In the genomic region with DNA sequence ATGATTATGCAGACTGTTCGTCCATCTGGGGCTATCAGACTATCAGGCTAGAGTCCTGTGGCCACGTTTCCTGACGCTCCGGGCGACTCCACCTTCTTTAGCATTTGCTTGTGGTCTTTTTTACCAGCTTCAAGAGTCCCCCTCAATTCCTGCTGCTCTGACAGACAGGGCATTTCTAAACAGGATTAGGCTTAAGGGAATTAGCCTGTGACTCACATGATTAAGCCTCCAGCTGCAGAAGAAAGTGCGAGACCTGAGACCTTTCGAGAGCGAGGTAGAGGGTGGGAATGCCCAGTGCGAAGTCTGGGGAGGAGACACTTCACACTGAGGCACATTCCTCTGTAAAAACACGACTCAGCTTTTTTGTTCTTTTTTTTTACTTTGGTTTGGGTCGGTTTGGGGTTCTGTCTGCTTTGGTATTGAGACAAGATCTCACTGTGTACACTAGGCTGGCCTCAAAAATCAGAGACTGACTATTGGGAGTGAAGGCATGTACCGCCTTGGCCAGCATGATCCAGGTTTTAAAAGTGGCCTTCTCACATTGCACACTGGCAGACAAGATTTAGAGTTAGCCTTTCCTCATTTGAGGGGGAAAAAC, we compare ENCODE assay signal across 14 mouse cellular contexts. TPM values are rescaled to one million over a fixed set of nuclear protein-coding genes. Genes with fewer than 3 reads are reported as not detected.
DNase-seq lines count a peak whose midpoint lies in the region; ATAC-seq and TF ChIP-seq lines count a peak whose summit lies in the region.
"Had no signal": no experiment of that assay in that cellular context is flagged by ENCODE, and none has a peak within 500 bp of the region (broad histone marks: within the 10 kb centered on the region; RNA-seq: fewer than 3 reads in every experiment).

No protein-coding gene starts in this region.

- H3K27ac ChIP-seq in heart, embryonic 16.5 days (ENCODE audit: low read length), result 0 out of 2 replicates have a peak overlapping the region, but pooled peaks have one; percentile 17
- H3K27ac ChIP-seq in CH12.LX (ENCODE audit: insufficient read depth, low read depth) (no peak overlapping the region), macrophage (peak overlapping the region; percentile 85)
- H3K27ac ChIP-seq in bone marrow macrophage, adult 2 months (ENCODE audit: insufficient read depth, low read depth, low read length), result peak overlapping the region; percentile 86
- H3K27ac ChIP-seq: heart, adult 2 months; kidney, embryonic 15.5 days had no signal

- 53% methylated on average over 12 of the region's 12 CpGs for WGBS in heart, embryonic 16.5 days
- 54% methylated on average over 12 of the region's 12 CpGs for WGBS in macrophage (ENCODE audit: missing documents)

- H3K4me3 ChIP-seq in heart, embryonic 16.5 days (ENCODE audit: low read length), result no peak overlapping the region
- no peak overlapping the region for H3K4me3 ChIP-seq in CH12.LX (replicated peaks in 1 of 3; ENCODE audit: low read depth in 2 of 3, low read length in 2 of 3, poor library complexity in 1 of 3)
- H3K4me3 ChIP-seq in bone marrow macrophage, adult 2 months (ENCODE audit: insufficient read depth, low read length), result no peak overlapping the region
- H3K4me3 ChIP-seq in macrophage (ENCODE audit: inconsistent target), result no peak overlapping the region
- H3K4me3 ChIP-seq: heart, adult 2 months; kidney, embryonic 15.5 days had no signal

- H3K79me2 ChIP-seq in CH12.LX (replicated peaks; ENCODE audit: control insufficient read depth, extremely low read depth, insufficient read depth, poor library complexity, severe bottlenecking) (peaks cover 5% of the 10 kb centered on the region), macrophage (ENCODE audit: inconsistent target) (peaks cover 90% of the 10 kb centered on the region)

- no peak for TF ChIP-seq POLR2A in CH12.LX (IDR thresholded peaks at IDR 0.05; ENCODE audit: low read depth, low read length)
- no peak for TF ChIP-seq POLR2A in bone marrow macrophage, adult 2 months (IDR thresholded peaks at IDR 0.05; ENCODE audit: borderline replicate concordance, low read depth, low read length)

- no peak overlapping the region for H3K9ac ChIP-seq in heart, embryonic 16.5 days (ENCODE audit: low read length)
- H3K9ac ChIP-seq in CH12.LX (ENCODE audit: insufficient read depth, low read depth), result no peak overlapping the region
- H3K9ac ChIP-seq: kidney, embryonic 15.5 days had no signal

- H3K9me3 ChIP-seq in heart, embryonic 16.5 days (replicated peaks; ENCODE audit: control insufficient read depth, low read length), result no peaks in the 10 kb centered on the region
- H3K9me3 ChIP-seq in CH12.LX (replicated peaks; ENCODE audit: low read length), result no peaks in the 10 kb centered on the region
- H3K9me3 ChIP-seq: kidney, embryonic 15.5 days had no signal

- H3K4me2 ChIP-seq in heart, embryonic 16.5 days (ENCODE audit: low read depth, low read length), result no peak overlapping the region
- H3K4me2 ChIP-seq in CH12.LX (ENCODE audit: insufficient read depth, low read depth, poor library complexity, severe bottlenecking), result no peak overlapping the region
- H3K4me2 ChIP-seq: kidney, embryonic 15.5 days had no signal

- peaks cover 45% of the 10 kb centered on the region for H3K4me1 ChIP-seq in heart, embryonic 16.5 days (ENCODE audit: control insufficient read depth, insufficient read depth, low read length)
- peaks cover 9 to 77% of the 10 kb centered on the region in 2 experiments; a peak in 3 of 4 replicates for H3K4me1 ChIP-seq in CH12.LX (ENCODE audit: control insufficient read depth in 1 of 2, insufficient read depth in 2 of 2)
- peaks cover 42% of the 10 kb centered on the region for H3K4me1 ChIP-seq in bone marrow macrophage, adult 2 months (ENCODE audit: control insufficient read depth, insufficient read depth, low read length)

- no peak for TF ChIP-seq CTCF in CH12.LX (conservative IDR thresholded peaks at IDR 0.05 in 1 of 2, IDR thresholded peaks at IDR 0.05 in 1 of 2; ENCODE audit: low read depth in 2 of 2, low read length in 2 of 2)
- no peak for TF ChIP-seq CTCF in bone marrow macrophage, adult 2 months (IDR thresholded peaks at IDR 0.05; ENCODE audit: low read depth, low read length)

- DNase-seq in heart, adult 11 months, result no peak
- no peak for DNase-seq in CH12.LX (ENCODE audit: extremely low read depth)
- DNase-seq in adrenal gland, postnatal 4 days (ENCODE audit: low spot score in 2 of 2), result no peak
- DNase-seq in c-Kit-positive CD71-positive TER-119-positive erythroid progenitor cells, embryonic 14.5 days (ENCODE audit: low spot score), result no peak
- no peak for DNase-seq in left cerebral cortex, postnatal 14 days (ENCODE audit: low spot score in 2 of 2)
- DNase-seq: adrenal gland, postnatal 25 days; cerebellum, adult 9-11 months; heart, adult 2 months; thymus, adult 18-20 months had no signal

- H3K27me3 ChIP-seq in heart, embryonic 16.5 days (ENCODE audit: control insufficient read depth, insufficient read depth, low read length), result no peaks in the 10 kb centered on the region
- no peaks in the 10 kb centered on the region for H3K27me3 ChIP-seq in CH12.LX (replicated peaks)
- H3K27me3 ChIP-seq: kidney, embryonic 15.5 days had no signal

- intact Hi-C loops in left cerebral cortex, postnatal 14 days (cut with DNase I), result no loop called here

- TF ChIP-seq RAD21 in CH12.LX (IDR thresholded peaks at IDR 0.05; ENCODE audit: low read depth, low read length), result no peak

- in situ Hi-C loops in CH12.LX (cut with MboI; ENCODE audit: low pct_ligation_motif_present, low pct_unique_long_range_greater_than_20kb, low sequenced_read_pairs), result no loop called here

- dilution Hi-C loops in CH12.LX (cut with MboI; ENCODE audit: extremely low pct_ligation_motif_present, extremely low pct_unique_long_range_greater_than_20kb, low sequenced_read_pairs), result no loop called here

- no peak for TF ChIP-seq EP300 in CH12.LX (IDR thresholded peaks at IDR 0.05; ENCODE audit: low read length)

- ATAC-seq in heart, embryonic 16.5 days (replicated peaks; ENCODE audit: extremely low read depth, insufficient read depth, low FRiP score), result no peak
- ATAC-seq: hindbrain, embryonic 16.5 days had no signal

- peaks cover 43% of the 10 kb centered on the region for H3K36me3 ChIP-seq in heart, embryonic 16.5 days (ENCODE audit: control insufficient read depth, insufficient read depth)
- peaks cover 72 to 99% of the 10 kb centered on the region in 2 experiments for H3K36me3 ChIP-seq in CH12.LX (replicated peaks in 1 of 2; ENCODE audit: control insufficient read depth in 1 of 2, insufficient read depth in 1 of 2, low read length in 1 of 2)
- peaks cover 46% of the 10 kb centered on the region for H3K36me3 ChIP-seq in macrophage (ENCODE audit: inconsistent target)

TF ChIP-seq in CH12.LX, 34 proteins besides CTCF, POLR2A, EP300 and RAD21:
- TF ChIP-seq MAFK (IDR thresholded peaks at IDR 0.05; ENCODE audit: insufficient replicate concordance, low read length) (0 out of 2 replicates have a peak, but pooled peaks have one; percentile 43), MAZ (IDR thresholded peaks at IDR 0.05; ENCODE audit: low read depth, low read length) (no peak)
TF ChIP-seq in CH12.LX: peak in this region for 1.

RNA-seq across cellular contexts. Expression of gene B4galt1, which starts 37.9 kb away (rescaled TPM):
- polyA plus RNA-seq in heart, embryonic 16.5 days (2015; fragmentation: Nextera tagmentation; extraction: Ambion mirVana), result 54.5 and 61.5 TPM in 2 replicates
- total RNA-seq in CH12.LX (2012; rRNA removed) (39.5 and 46.6 TPM in 2 replicates), CH12.LX (2014; rRNA removed) (59.6 and 66.6 TPM in 2 replicates)
- polyA plus RNA-seq in CH12.LX (2012; ENCODE audit: insufficient read length, low read depth) (72.4 and 80.2 TPM in 2 replicates), macrophage (2018) (54.5 to 89.1 TPM (median 55.9 TPM) in 3 replicates)
- polyA plus RNA-seq in bone marrow macrophage, adult 2 months (2012; ENCODE audit: insufficient read depth, insufficient read length, missing spikeins), result 75.9 and 77.7 TPM in 2 replicates
- 10 to 100 TPM; 21.8 to 67.0 (median 38.1) TPM for total RNA-seq in macrophage (2018; cell fraction: chromatin; rRNA removed)
- 100 to 1,000 TPM in 10 of 26 experiments, 10 to 100 TPM in 16; 68.0 to 139 (median 95.9) TPM for total RNA-seq in macrophage (2018; cell fraction: cytosol; rRNA removed)
- total RNA-seq in macrophage (2018; cell fraction: nucleus; rRNA removed), result 100 to 1,000 TPM in 19 of 26 experiments, 10 to 100 TPM in 7; 52.3 to 227 (median 128) TPM
- 10 to 100 TPM; 90.1 to 98.1 TPM for total RNA-seq in adrenal gland, postnatal 4 days (2021)
- 1 to 10 TPM; 6.5 to 9.0 TPM for total RNA-seq in left cerebral cortex, postnatal 14 days (2021)

RNA-seq across cellular contexts. Expression of gene Smu1, which starts 58.2 kb away (rescaled TPM):
- 101 and 102 TPM in 2 replicates for polyA plus RNA-seq in heart, embryonic 16.5 days (2015; fragmentation: Nextera tagmentation; extraction: Ambion mirVana)
- total RNA-seq in CH12.LX (2012; rRNA removed) (93.4 and 108 TPM in 2 replicates), CH12.LX (2014; rRNA removed) (182 and 183 TPM in 2 replicates)
- polyA plus RNA-seq in CH12.LX (2012; ENCODE audit: insufficient read length, low read depth) (111 and 118 TPM in 2 replicates), macrophage (2018) (43.2 to 57.4 TPM (median 46.9 TPM) in 3 replicates)
- polyA plus RNA-seq in bone marrow macrophage, adult 2 months (2012; ENCODE audit: insufficient read depth, insufficient read length, missing spikeins), result 46.7 and 50.5 TPM in 2 replicates
- total RNA-seq in macrophage (2018; cell fraction: chromatin; rRNA removed), result 100 to 1,000 TPM in 1 of 26 experiments, 10 to 100 TPM in 25; 44.2 to 103 (median 70.6) TPM
- total RNA-seq in macrophage (2018; cell fraction: cytosol; rRNA removed), result 10 to 100 TPM; 41.5 to 57.7 (median 47.7) TPM
- total RNA-seq in macrophage (2018; cell fraction: nucleus; rRNA removed), result 10 to 100 TPM; 35.4 to 81.4 (median 51.4) TPM
- 10 to 100 TPM; 75.6 to 78.8 TPM for total RNA-seq in adrenal gland, postnatal 4 days (2021)
- total RNA-seq in left cerebral cortex, postnatal 14 days (2021), result 10 to 100 TPM; 41.8 to 43.5 TPM
